Mouse (Mus musculus) skeletal muscle tissue, postnatal 0 days (tissue): ENCODE measurements around the gene Cldn34c1. TPM values are rescaled to one million over a fixed set of nuclear protein-coding genes. Genes with fewer than 3 reads are reported as not detected.

Experiments used
- polyA plus RNA-seq: library from polyadenylated mRNA; unstranded; fragments of >200 nt; fragmentation: Nextera tagmentation; extraction: Ambion mirVana; gene quantifications from 2 replicates; pipeline ENCODE4 v1.2.1, GENCODE M21; 2015

Cldn34c1 gene
- 4.9 and 7.3 TPM in 2 replicates for polyA plus RNA-seq

DNA sequence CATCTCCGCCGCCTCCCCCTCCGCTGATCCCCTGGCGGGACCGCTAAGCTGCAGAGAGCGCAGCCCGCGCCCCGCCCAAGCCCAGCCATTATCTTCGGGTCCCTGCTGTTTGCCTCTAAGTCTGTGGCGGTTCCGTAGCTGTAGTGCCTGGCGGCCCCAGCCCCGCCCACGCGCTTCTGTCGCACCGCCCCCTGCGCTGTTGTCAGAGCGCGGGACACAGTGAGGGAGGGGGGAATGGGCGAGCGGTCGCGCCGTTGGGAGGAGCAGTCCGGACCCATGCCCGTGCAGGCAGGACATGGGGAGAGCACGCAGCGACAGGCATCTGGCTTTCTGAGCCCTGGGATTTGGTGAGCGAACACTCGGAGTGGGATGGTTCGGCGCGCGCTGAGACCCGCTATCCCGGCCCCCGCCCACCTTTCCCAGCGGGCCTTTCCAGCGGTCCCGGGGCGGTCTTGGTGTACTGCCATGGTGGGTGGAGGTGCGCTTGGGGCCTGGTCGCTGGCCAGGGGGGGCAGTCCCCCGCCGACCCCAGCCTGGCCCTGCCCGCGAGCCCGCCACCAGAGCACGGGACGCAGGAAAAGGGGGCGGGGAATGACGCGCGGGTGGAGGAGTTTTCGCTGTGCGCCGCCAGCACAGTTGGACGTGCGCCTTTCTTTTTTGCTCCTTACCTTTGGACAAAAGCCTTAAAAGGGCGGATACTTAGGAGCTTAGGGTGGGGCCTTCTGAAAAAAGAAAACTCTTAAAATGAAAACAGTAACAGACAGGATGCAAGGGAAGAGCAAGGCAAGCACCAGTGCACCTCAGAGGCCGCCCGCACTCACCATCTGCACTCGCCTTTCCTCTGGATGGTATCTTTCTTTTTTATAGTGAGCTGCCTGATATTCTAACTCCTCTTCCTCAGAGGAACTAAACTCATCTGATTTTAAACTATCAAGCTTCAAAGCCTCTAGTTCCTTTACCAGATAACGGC is at the start of gene Cldn34c1:
TSS of gene Cldn34c1 (plus strand) at position 205 of the 970 bp plus-strand sequence.

DNA sequence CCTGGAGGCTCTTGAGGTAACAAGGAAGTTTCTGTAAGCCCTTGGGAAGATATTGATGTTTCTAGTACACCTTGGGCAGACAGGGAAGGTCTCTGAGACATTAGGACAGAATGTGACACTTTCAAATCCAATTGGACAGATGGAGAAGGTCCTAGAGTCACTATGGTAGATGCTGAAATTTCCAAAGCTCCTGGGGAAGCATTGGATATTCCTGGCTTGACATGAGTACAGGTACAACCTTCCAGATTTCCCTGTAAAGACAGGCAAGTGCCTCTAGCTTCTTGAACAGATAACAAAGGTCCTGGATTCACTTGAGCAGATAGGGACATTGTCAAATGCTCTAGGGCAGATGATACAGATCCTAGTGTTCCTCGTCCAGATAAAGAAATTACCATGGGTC is 119.1 kb downstream of the Cldn34c1 start, which contains the start of gene Srsx:
TSS of gene Srsx (minus strand) at position 101 of the 400 bp plus-strand sequence.

Other genes with a start within 250 kb of the Cldn34c1 start
- not detected in 2 replicates for gene Gm17521, start 73.8 kb upstream of the Cldn34c1 start, polyA plus RNA-seq
- gene Srsx, start 119.0 kb downstream of the Cldn34c1 start, polyA plus RNA-seq: not detected in 2 replicates
- gene Gm17577, start 143.4 kb downstream of the Cldn34c1 start, polyA plus RNA-seq: not detected in 2 replicates